Mouse (Mus musculus): ENCODE data around the gene Anpep. TPM values are rescaled to one million over a fixed set of nuclear protein-coding genes. Genes with fewer than 3 reads are reported as not detected.
A peak's percentile ranks its signal among the peaks of the same experiment; 100 is the strongest.
"Not testable (repeated sequence)": the region's sequence is repeated elsewhere in the genome, so short reads cannot be mapped to it uniquely, and the experiment has no call there.

The Anpep gene
- total RNA-seq, 2 experiments from 2014 or later = 1.3 to 2.1 TPM

- no peak for DNase-seq (ENCODE audit: low spot score in 2 of 2)
These were observed 47.5 kb downstream of the Anpep start for GRCm38 (mm10) chr7:79813409-79813808.

GRCm38 (mm10) chr7:79810611-79811506 is 50.0 kb downstream of the Anpep start, which contains the start of gene Mesp2:
Gene Mesp2 (plus strand): TSS chr7:79810727.
- DNase-seq (ENCODE audit: low spot score in 2 of 2) = peak; percentile 66 to 67

GRCm38 (mm10) chr7:79808561-79808960 is 52.3 kb downstream of the Anpep start:
- DNase-seq (ENCODE audit: low spot score in 2 of 2) = no peak

- DNase-seq (ENCODE audit: low spot score in 2 of 2) = no peak
These were observed 57.0 kb downstream of the Anpep start for GRCm38 (mm10) chr7:79803887-79804286.

- no peak for DNase-seq (ENCODE audit: low spot score in 2 of 2)
These were observed 58.8 kb downstream of the Anpep start for GRCm38 (mm10) chr7:79802037-79802436.

- DNase-seq (ENCODE audit: low spot score in 2 of 2) = no peak
These were observed 59.5 kb downstream of the Anpep start for GRCm38 (mm10) chr7:79801391-79801790.

- no peak for DNase-seq (ENCODE audit: low spot score in 2 of 2)
These were observed 60.5 kb downstream of the Anpep start for GRCm38 (mm10) chr7:79800336-79800735.

- no peak for DNase-seq (ENCODE audit: low spot score in 2 of 2)
These were observed 61.4 kb downstream of the Anpep start for GRCm38 (mm10) chr7:79799506-79799905.

GRCm38 (mm10) chr7:79799048-79799447 is 61.8 kb downstream of the Anpep start:
- peak; percentile 61 to 90 for DNase-seq (ENCODE audit: low spot score in 2 of 2)

GRCm38 (mm10) chr7:79798606-79799005 is 62.3 kb downstream of the Anpep start:
- DNase-seq (ENCODE audit: low spot score in 2 of 2) = no peak

- DNase-seq (ENCODE audit: low spot score in 2 of 2) = no peak
These were observed 67.2 kb downstream of the Anpep start, which contains the start of gene Mesp1 for GRCm38 (mm10) chr7:79793688-79794087. Gene Mesp1 (minus strand): TSS chr7:79793788.

- DNase-seq (ENCODE audit: low spot score in 2 of 2) = peak in 1 of 2 experiments; percentile 30
These were observed 68.0 kb downstream of the Anpep start for GRCm38 (mm10) chr7:79792635-79793421.

- not testable (repeated sequence) for DNase-seq (ENCODE audit: low spot score in 2 of 2)
These were observed 71.0 kb downstream of the Anpep start for GRCm38 (mm10) chr7:79789812-79790211.

GRCm38 (mm10) chr7:79786295-79786694 is 74.6 kb downstream of the Anpep start:
- DNase-seq (ENCODE audit: low spot score in 2 of 2) = peak; percentile 16 to 77

- no peak for DNase-seq (ENCODE audit: low spot score in 2 of 2)
These were observed 78.4 kb downstream of the Anpep start for GRCm38 (mm10) chr7:79782516-79782855.

- DNase-seq (ENCODE audit: low spot score in 2 of 2) = no peak
These were observed 78.9 kb downstream of the Anpep start for GRCm38 (mm10) chr7:79781826-79782515.

- DNase-seq (ENCODE audit: low spot score in 2 of 2) = peak; percentile 37 to 86
These were observed 79.9 kb downstream of the Anpep start for GRCm38 (mm10) chr7:79780647-79781626.
